Mouse (Mus musculus) CH12.LX (cell line): ENCODE data around the gene Wdr26. TPM values are rescaled to one million over a fixed set of nuclear protein-coding genes. Genes with fewer than 3 reads are reported as not detected.

Source experiments
- DNase-seq: peaks from one replicate; pipeline ENCODE4 v3.0.0-alpha.2; 2013; ENCODE audit errors: extremely low read depth
- H3K27ac ChIP-seq: 2 replicates; pipeline ENCODE4 v1.5.1; 2012; ENCODE audit warnings: low read depth, mild to moderate bottlenecking, control low read depth, moderate library complexity; ENCODE audit not compliant: insufficient read depth
- H3K27me3 ChIP-seq: replicated peaks from 2 replicates; pipeline ENCODE3; 2012; ENCODE audit warnings: inconsistent platforms
- H3K36me3 ChIP-seq, 2 experiments: replicated peaks in 1 of 2; 2 replicates each; pipeline versions ENCODE3 to v1.6.1; 2012; ENCODE audit warnings: inconsistent platforms in 1 of 2, low read length in 1 of 2, mild to moderate bottlenecking in 1 of 2, mixed read lengths in 1 of 2, moderate library complexity in 1 of 2; ENCODE audit not compliant: control insufficient read depth in 1 of 2, insufficient read depth in 1 of 2
- H3K4me1 ChIP-seq, 2 experiments: 2 replicates each; pipeline ENCODE4 v1.6.1; 2012; ENCODE audit warnings: inconsistent platforms in 1 of 2, moderate library complexity in 1 of 2; ENCODE audit not compliant: insufficient read depth in 2 of 2, control insufficient read depth in 1 of 2
- H3K4me2 ChIP-seq: 2 replicates; pipeline ENCODE4 v1.6.1; 2012; ENCODE audit warnings: low read depth, mild to moderate bottlenecking, control low read depth; ENCODE audit not compliant: poor library complexity, insufficient read depth, severe bottlenecking
- H3K4me3 ChIP-seq, 3 experiments: fragments of 150-350 bp in 1 of 3; sonication (generic) in 1 of 3; replicated peaks in 1 of 3; 2 replicates each; pipeline versions ENCODE3 to v1.5.1; 2011 to 2012; ENCODE audit warnings: low read depth in 2 of 3, low read length in 2 of 3, mild to moderate bottlenecking in 2 of 3, moderate library complexity in 2 of 3, control low read depth in 1 of 3, improper control_type of control experiment in 1 of 3, inconsistent platforms in 1 of 3, mixed read lengths in 1 of 3; ENCODE audit not compliant: poor library complexity in 1 of 3
- H3K79me2 ChIP-seq: replicated peaks from 2 replicates; pipeline ENCODE4 v1.6.1; 2012; ENCODE audit warnings: mild to moderate bottlenecking, moderate library complexity; ENCODE audit not compliant: control insufficient read depth, poor library complexity, insufficient read depth, severe bottlenecking; ENCODE audit errors: extremely low read depth
- H3K9ac ChIP-seq: 2 replicates; pipeline ENCODE4 v1.6.1; 2012; ENCODE audit warnings: low read depth, mild to moderate bottlenecking, control low read depth, moderate library complexity; ENCODE audit not compliant: insufficient read depth
- H3K9me3 ChIP-seq: replicated peaks from 2 replicates; pipeline ENCODE3; 2012; ENCODE audit warnings: low read length, inconsistent platforms, mixed read lengths
- CHD1 ChIP-seq: IDR thresholded peaks from 2 replicates; pipeline ENCODE4 v1.6.1; 2012; ENCODE audit warnings: low read depth, low read length, improper control_type of control experiment, inconsistent platforms
- CHD2 ChIP-seq: IDR thresholded peaks from 2 replicates; pipeline ENCODE4 v1.6.1; 2011; ENCODE audit warnings: low read length, improper control_type of control experiment
- EP300 ChIP-seq: IDR thresholded peaks from 2 replicates; pipeline ENCODE4 v1.6.1; 2011; ENCODE audit warnings: low read length, improper control_type of control experiment
- HCFC1 ChIP-seq: IDR thresholded peaks from 2 replicates; pipeline ENCODE4 v1.6.1; 2012; ENCODE audit warnings: low read depth, mild to moderate bottlenecking, inconsistent platforms, low read length, improper control_type of control experiment
- IRF4 ChIP-seq: IDR thresholded peaks from 2 replicates; pipeline ENCODE4 v1.6.1; 2014; ENCODE audit warnings: low read depth, mild to moderate bottlenecking, inconsistent platforms, low read length, improper control_type of control experiment
- JUND ChIP-seq: conservative IDR thresholded peaks from 2 replicates; pipeline ENCODE4 v1.6.1; 2011; ENCODE audit warnings: low read depth, low read length, improper control_type of control experiment
- KAT2A ChIP-seq: IDR thresholded peaks from 2 replicates; pipeline ENCODE4 v1.6.1; 2012; ENCODE audit warnings: low read length, improper control_type of control experiment, inconsistent platforms; ENCODE audit not compliant: insufficient replicate concordance
- MAX ChIP-seq: IDR thresholded peaks from 2 replicates; pipeline ENCODE4 v1.6.1; 2011; ENCODE audit warnings: low read length, improper control_type of control experiment
- MAZ ChIP-seq: IDR thresholded peaks from 2 replicates; pipeline ENCODE4 v1.6.1; 2012; ENCODE audit warnings: low read depth, mild to moderate bottlenecking, inconsistent platforms, low read length, improper control_type of control experiment, moderate library complexity
- MEF2A ChIP-seq: IDR thresholded peaks from 2 replicates; pipeline ENCODE4 v1.6.1; 2014; ENCODE audit warnings: low read depth, mild to moderate bottlenecking, inconsistent platforms, low read length, improper control_type of control experiment, borderline replicate concordance
- MXI1 ChIP-seq: IDR thresholded peaks from 2 replicates; pipeline ENCODE4 v1.6.1; 2011; ENCODE audit warnings: mild to moderate bottlenecking, low read depth, low read length, improper control_type of control experiment
- MYC ChIP-seq: IDR thresholded peaks from 2 replicates; pipeline ENCODE4 v1.6.1; 2011; ENCODE audit warnings: low read depth, mild to moderate bottlenecking, improper control_type of control experiment, low read length
- NRF1 ChIP-seq: IDR thresholded peaks from 2 replicates; pipeline ENCODE4 v1.6.1; 2014; ENCODE audit warnings: low read depth, mild to moderate bottlenecking, inconsistent platforms, low read length, improper control_type of control experiment, moderate library complexity
- PAX5 ChIP-seq: IDR thresholded peaks from 2 replicates; pipeline ENCODE4 v1.6.1; 2012; ENCODE audit warnings: low read length, inconsistent platforms, mixed read lengths
- POLR2A ChIP-seq: IDR thresholded peaks from 2 replicates; pipeline ENCODE4 v1.6.1; 2011; ENCODE audit warnings: low read depth, mild to moderate bottlenecking, improper control_type of control experiment, low read length
- TCF12 ChIP-seq: IDR thresholded peaks from 2 replicates; pipeline ENCODE4 v1.6.1; 2014; ENCODE audit warnings: low read depth, mild to moderate bottlenecking, inconsistent platforms, low read length, improper control_type of control experiment
- USF1 ChIP-seq: IDR thresholded peaks from 2 replicates; pipeline ENCODE4 v1.6.1; 2014; ENCODE audit warnings: low read depth, mild to moderate bottlenecking, inconsistent platforms, low read length, improper control_type of control experiment
- USF2 ChIP-seq: conservative IDR thresholded peaks from 2 replicates; pipeline ENCODE4 v1.6.1; 2011; ENCODE audit warnings: low read depth, low read length, improper control_type of control experiment
- ZC3H11A ChIP-seq: IDR thresholded peaks from 2 replicates; pipeline ENCODE4 v1.6.1; 2012; ENCODE audit warnings: low read depth, mild to moderate bottlenecking, inconsistent platforms, low read length, improper control_type of control experiment
- ZMIZ1 ChIP-seq: IDR thresholded peaks from 2 replicates; pipeline ENCODE4 v1.6.1; 2012; ENCODE audit warnings: low read depth, mild to moderate bottlenecking, inconsistent platforms, low read length, improper control_type of control experiment
- dilution Hi-C: fragments of 300-500 bp; cut with MboI; formaldehyde crosslinking; loops from 2 replicates; pipeline ENCODE4 v1.14.3; 2020; ENCODE audit warnings: low sequenced_read_pairs; ENCODE audit not compliant: extremely low pct_unique_long_range_greater_than_20kb, extremely low pct_ligation_motif_present
- in situ Hi-C: fragments of 300-500 bp; cut with MboI; formaldehyde crosslinking; loops from 3 replicates; pipeline ENCODE4 v1.14.3; 2019; ENCODE audit warnings: low sequenced_read_pairs, low pct_ligation_motif_present, low pct_unique_long_range_greater_than_20kb, mixed read lengths
- polyA plus RNA-seq: library from polyadenylated mRNA; unstranded; fragments of >175 nt; gene quantifications from 2 replicates; pipeline ENCODE4 v1.2.1, GENCODE M21; 2012; ENCODE audit warnings: low read depth; ENCODE audit not compliant: insufficient read length
- total RNA-seq, 2 experiments: library from RNA; depleted of rRNA; stranded (reverse); fragments of 300-350 nt in 1 of 2; fragments of >200 nt in 1 of 2; gene quantifications; 2 replicates each; pipeline ENCODE4 v1.2.3; 2012 to 2014

The Wdr26 gene
- total and polyA plus RNA-seq, 3 experiments: 32.4 to 65.0 (median 34.2) TPM

DNA sequence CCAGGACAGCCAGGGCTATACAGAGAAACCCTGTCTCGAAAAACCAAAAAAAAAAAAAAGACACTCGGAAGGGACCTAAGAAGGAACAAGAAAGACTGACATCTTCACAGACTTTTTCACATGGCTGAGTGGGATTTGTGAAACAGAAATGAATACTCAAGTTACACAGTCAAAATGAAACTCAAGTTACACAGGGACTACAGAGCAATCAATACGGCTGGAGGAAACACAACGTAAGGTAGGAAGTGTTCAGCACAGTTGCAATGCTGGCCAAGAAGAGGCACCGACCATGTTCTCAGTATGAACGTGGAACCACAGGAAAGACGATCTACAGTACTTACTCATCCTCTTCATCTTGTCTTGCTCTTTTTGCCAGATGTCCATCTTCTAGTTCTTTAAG is 73.1 kb downstream of the Wdr26 start (continued):
- TF ChIP-seq KAT2A (no peak), MAX (peak; percentile 64; the same call in 1 of the 2 replicates), CHD1 (no peak), HCFC1 (no peak; the same call in 1 of the 2 replicates), EP300 (peak; percentile 94), MXI1 (peak; percentile 60; the same call in 1 of the 2 replicates)

DNA sequence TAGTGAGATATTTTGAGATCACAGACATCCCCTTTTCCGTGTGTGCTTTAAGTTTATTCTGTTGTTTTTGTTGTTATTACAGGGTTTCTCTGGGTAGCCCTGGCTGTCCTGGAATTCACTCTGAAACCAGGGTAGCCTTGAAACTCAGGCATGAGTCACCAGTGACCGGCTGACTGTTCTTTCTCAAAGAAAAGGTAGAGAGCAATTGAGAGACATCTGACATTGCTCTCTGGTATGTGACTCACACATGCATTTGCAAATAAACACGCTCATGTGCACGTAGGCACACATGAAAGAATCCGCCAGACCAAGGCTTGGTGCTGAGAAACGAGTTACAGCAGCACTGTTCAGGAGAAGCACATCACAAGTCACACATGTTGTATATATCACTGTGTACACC is 79.9 kb downstream of the Wdr26 start:
- DNase-seq: no peak
- Histone ChIP-seq H3K9ac (no peak overlapping the region), H3K27ac (no peak overlapping the region), H3K4me2 (no peak overlapping the region), H3K4me3 (no peak overlapping the region), H3K27me3 (no peaks in the 10 kb centered on the region), H3K36me3 (peaks cover 68 to 88% of the 10 kb centered on the region in 2 experiments), H3K9me3 (no peaks in the 10 kb centered on the region), H3K79me2 (peaks cover under 1% of the 10 kb centered on the region)
- in situ Hi-C loops: no loop called here
- no peak for TF ChIP-seq POLR2A
- TF ChIP-seq EP300: no peak
- no peak for TF ChIP-seq MEF2A
- TF ChIP-seq MAZ: no peak
- TF ChIP-seq MYC: no peak
- TF ChIP-seq CHD2: no peak
- no peak for TF ChIP-seq MXI1
- no peak for TF ChIP-seq USF2
- TF ChIP-seq ZC3H11A: no peak
- no peak for TF ChIP-seq IRF4
- TF ChIP-seq USF1: no peak
- TF ChIP-seq NRF1: no peak
- no peak for TF ChIP-seq CHD1
- TF ChIP-seq JUND: no peak
- no peak for TF ChIP-seq PAX5
- no peak for TF ChIP-seq TCF12
- TF ChIP-seq, all 38 proteins: peak for 0
- H3K4me1 ChIP-seq: no peaks in the 10 kb centered on the region
- dilution Hi-C loops: no loop called here

DNA sequence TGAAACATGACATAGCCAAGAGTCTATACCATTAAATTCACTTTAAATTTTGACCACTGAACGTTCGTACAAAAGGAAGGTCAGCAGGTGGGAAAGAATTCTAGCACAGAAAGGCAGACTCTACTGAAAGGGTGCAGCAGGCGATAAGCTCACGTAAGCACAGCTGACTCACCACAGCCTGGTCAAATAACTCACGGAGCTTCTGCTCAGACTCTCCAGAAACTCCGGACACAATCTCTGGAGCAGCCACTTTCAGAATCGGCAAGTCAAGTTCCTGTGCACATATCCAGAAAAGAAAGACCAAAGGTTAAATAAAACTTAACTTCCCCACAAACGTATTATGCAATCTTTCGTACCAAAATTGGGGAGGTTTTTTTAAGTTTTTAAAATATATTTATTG is 85.0 kb downstream of the Wdr26 start:
- no peak for DNase-seq
- no peak overlapping the region for H3K27ac ChIP-seq
- dilution Hi-C loops: no loop called here

More for the DNA sequence above, 85.0 kb downstream of the Wdr26 start:
- no peak overlapping the region for H3K4me3 ChIP-seq
- H3K9ac ChIP-seq: no peak overlapping the region
- in situ Hi-C loops: no loop called here
- no peak overlapping the region for H3K4me2 ChIP-seq
- no peaks in the 10 kb centered on the region for H3K4me1 ChIP-seq
- TF ChIP-seq ZMIZ1 (no peak), JUND (no peak)
- H3K9me3 ChIP-seq: no peaks in the 10 kb centered on the region
- H3K36me3 ChIP-seq: peaks cover 67 to 91% of the 10 kb centered on the region in 2 experiments
- H3K79me2 ChIP-seq: no peaks in the 10 kb centered on the region; the same call in 1 of the 2 replicates
- no peaks in the 10 kb centered on the region for H3K27me3 ChIP-seq
